Mouse (Mus musculus) midbrain, embryonic 15.5 days (tissue): ENCODE measurements around the gene Ibtk. TPM values are rescaled to one million over a fixed set of nuclear protein-coding genes. Genes with fewer than 3 reads are reported as not detected.

ENCODE experiments used
- ATAC-seq: fragments of 200-750 bp; cut with Nextera tagmentation; replicated peaks from 2 replicates; pipeline ENCODE4 v1.8.0; 2017; ENCODE audit warnings: moderate TSS enrichment
- H3K27ac ChIP-seq: fragments of 300-500 bp; sonication (generic); 2 replicates; pipeline ENCODE4 v1.5.1; 2015; ENCODE audit warnings: mild to moderate bottlenecking, inconsistent platforms
- H3K27me3 ChIP-seq: fragments of 300-500 bp; sonication (generic); replicated peaks from 2 replicates; pipeline ENCODE4 v1.6.1; 2015; ENCODE audit warnings: inconsistent platforms
- H3K36me3 ChIP-seq: fragments of 300-500 bp; sonication (generic); replicated peaks from 2 replicates; pipeline ENCODE4 v1.6.1; 2015; ENCODE audit warnings: inconsistent platforms
- H3K4me1 ChIP-seq: fragments of 300-500 bp; sonication (generic); 2 replicates; pipeline ENCODE4 v1.6.1; 2015; ENCODE audit warnings: inconsistent platforms
- H3K4me2 ChIP-seq: fragments of 300-500 bp; sonication (generic); 2 replicates; pipeline ENCODE4 v1.6.1; 2015; ENCODE audit warnings: inconsistent platforms, mild to moderate bottlenecking, moderate library complexity
- H3K4me3 ChIP-seq: fragments of 300-500 bp; sonication (generic); 2 replicates; pipeline ENCODE4 v1.5.1; 2015; ENCODE audit warnings: mild to moderate bottlenecking, inconsistent platforms
- H3K9ac ChIP-seq: fragments of 300-500 bp; sonication (generic); 2 replicates; pipeline ENCODE4 v1.6.1; 2015; ENCODE audit warnings: mild to moderate bottlenecking, inconsistent platforms
- H3K9me3 ChIP-seq: fragments of 300-500 bp; sonication (generic); 2 replicates; pipeline ENCODE4 v1.6.1; 2016; ENCODE audit warnings: inconsistent platforms
- WGBS: fragments of 180-500 bp; shearing (Covaris S2); methylation state at CpG from one replicate; pipeline ENCODE4 v1.1.7; 2015; ENCODE audit warnings: mixed read lengths; 5-methylcytosine and 5-hydroxymethylcytosine counted together
- polyA plus RNA-seq: library from polyadenylated mRNA; unstranded; fragments of >200 nt; fragmentation: Nextera tagmentation; extraction: Ambion mirVana; gene quantifications from 2 replicates; pipeline ENCODE4 v1.2.1, GENCODE M21; 2015

The Ibtk gene
- polyA plus RNA-seq, 1 experiment from 2014 or later, result 32.3 TPM

- no peaks in the 10 kb centered on the region for H3K9me3 ChIP-seq
- 34% methylated on average over 5 of the region's 5 CpGs for WGBS
- H3K4me2 ChIP-seq, result peak overlapping the region; percentile 61
- H3K9ac ChIP-seq, result peak overlapping the region; percentile 98
- ATAC-seq, result peak; percentile 7; the same call in 1 of the 2 replicates
- no peaks in the 10 kb centered on the region for H3K36me3 ChIP-seq
- H3K27ac ChIP-seq, result peak overlapping the region; percentile 99
- H3K27me3 ChIP-seq, result no peaks in the 10 kb centered on the region
- peaks cover 13% of the 10 kb centered on the region for H3K4me1 ChIP-seq
- H3K4me3 ChIP-seq, result peak overlapping the region; percentile 99
These were observed 882 bp upstream of the Ibtk start for GRCm38 (mm10) chr9:85749922-85750509.

GRCm38 (mm10) chr9:85748204-85749141 lies 661 bp downstream of the Ibtk start:
- Histone ChIP-seq H3K9ac (peak overlapping the region; percentile 98), H3K27ac (peak overlapping the region; percentile 99), H3K27me3 (no peaks in the 10 kb centered on the region), H3K4me3 (peak overlapping the region; percentile 99), H3K9me3 (no peaks in the 10 kb centered on the region), H3K36me3 (no peaks in the 10 kb centered on the region), H3K4me1 (peaks cover 13% of the 10 kb centered on the region), H3K4me2 (peak overlapping the region; percentile 61)
- WGBS, result 1% methylated on average over 41 of the region's 43 CpGs
- peak; percentile 85 for ATAC-seq

GRCm38 (mm10) chr9:85745566-85745965 lies 3.6 kb downstream of the Ibtk start:
- 97% methylated on average over 2 of the region's 2 CpGs for WGBS
- Histone ChIP-seq H3K36me3 (no peaks in the 10 kb centered on the region; the same call in 1 of the 2 replicates), H3K27ac (no peak overlapping the region), H3K4me1 (peaks cover 13% of the 10 kb centered on the region), H3K9me3 (no peaks in the 10 kb centered on the region), H3K9ac (no peak overlapping the region), H3K4me2 (no peak overlapping the region), H3K27me3 (no peaks in the 10 kb centered on the region), H3K4me3 (no peak overlapping the region)
- no peak for ATAC-seq

- peaks cover 6% of the 10 kb centered on the region for H3K4me1 ChIP-seq
- no peak overlapping the region for H3K27ac ChIP-seq
- ATAC-seq, result no peak
- no peaks in the 10 kb centered on the region; the same call in 1 of the 2 replicates for H3K36me3 ChIP-seq
- H3K9ac ChIP-seq, result no peak overlapping the region
- H3K4me3 ChIP-seq, result no peak overlapping the region
- H3K4me2 ChIP-seq, result no peak overlapping the region
- no peaks in the 10 kb centered on the region for H3K27me3 ChIP-seq
- 87% methylated on average over 11 of the region's 11 CpGs for WGBS
- no peaks in the 10 kb centered on the region for H3K9me3 ChIP-seq
These were observed 5.8 kb downstream of the Ibtk start for GRCm38 (mm10) chr9:85743358-85743757.

GRCm38 (mm10) chr9:85742107-85742506 lies 7.0 kb downstream of the Ibtk start:
- peaks cover 2% of the 10 kb centered on the region; the same call in 1 of the 2 replicates for H3K36me3 ChIP-seq
- no peak overlapping the region for H3K9ac ChIP-seq
- ATAC-seq, result no peak
- 90% methylated on average over 4 of the region's 4 CpGs for WGBS
- no peaks in the 10 kb centered on the region for H3K27me3 ChIP-seq
- no peaks in the 10 kb centered on the region for H3K9me3 ChIP-seq
- no peak overlapping the region for H3K27ac ChIP-seq
- H3K4me2 ChIP-seq, result no peak overlapping the region
- H3K4me3 ChIP-seq, result no peak overlapping the region
- no peaks in the 10 kb centered on the region for H3K4me1 ChIP-seq

GRCm38 (mm10) chr9:85739279-85739678 lies 9.9 kb downstream of the Ibtk start:
- Histone ChIP-seq H3K4me1 (no peaks in the 10 kb centered on the region), H3K4me3 (no peak overlapping the region), H3K4me2 (no peak overlapping the region), H3K9me3 (no peaks in the 10 kb centered on the region), H3K27ac (no peak overlapping the region), H3K36me3 (peaks cover 9% of the 10 kb centered on the region; the same call in 1 of the 2 replicates), H3K9ac (no peak overlapping the region), H3K27me3 (no peaks in the 10 kb centered on the region)
- ATAC-seq, result no peak
- WGBS, result 77% methylated on average over 4 of the region's 4 CpGs

GRCm38 (mm10) chr9:85734821-85735220 lies 14.3 kb downstream of the Ibtk start:
- Histone ChIP-seq H3K9ac (no peak overlapping the region), H3K27me3 (no peaks in the 10 kb centered on the region), H3K4me2 (no peak overlapping the region), H3K4me3 (no peak overlapping the region), H3K9me3 (no peaks in the 10 kb centered on the region), H3K27ac (no peak overlapping the region), H3K36me3 (peaks cover 24% of the 10 kb centered on the region; the same call in 1 of the 2 replicates), H3K4me1 (no peaks in the 10 kb centered on the region)
- no peak for ATAC-seq
- 93% methylated on average over 4 of the region's 4 CpGs for WGBS

GRCm38 (mm10) chr9:85724078-85724477 lies 25.1 kb downstream of the Ibtk start:
- Histone ChIP-seq H3K36me3 (peaks cover 46% of the 10 kb centered on the region), H3K27me3 (no peaks in the 10 kb centered on the region), H3K4me2 (no peak overlapping the region), H3K4me3 (no peak overlapping the region), H3K27ac (no peak overlapping the region), H3K9me3 (no peaks in the 10 kb centered on the region), H3K4me1 (no peaks in the 10 kb centered on the region), H3K9ac (no peak overlapping the region)
- ATAC-seq, result peak; percentile 63; the same call in 1 of the 2 replicates
- WGBS, result 89% methylated on average over 9 of the region's 9 CpGs

GRCm38 (mm10) chr9:85717336-85717735 lies 31.8 kb downstream of the Ibtk start:
- Histone ChIP-seq H3K36me3 (peaks cover 59% of the 10 kb centered on the region), H3K4me2 (no peak overlapping the region), H3K4me1 (no peaks in the 10 kb centered on the region), H3K9ac (no peak overlapping the region), H3K27me3 (no peaks in the 10 kb centered on the region), H3K9me3 (no peaks in the 10 kb centered on the region), H3K4me3 (no peak overlapping the region), H3K27ac (no peak overlapping the region)
- ATAC-seq, result no peak
- 90% methylated on average over 7 of the region's 7 CpGs for WGBS

- ATAC-seq, result no peak
- Histone ChIP-seq H3K9me3 (no peaks in the 10 kb centered on the region), H3K9ac (no peak overlapping the region), H3K4me2 (no peak overlapping the region), H3K4me3 (no peak overlapping the region), H3K4me1 (no peaks in the 10 kb centered on the region), H3K36me3 (peaks cover 58% of the 10 kb centered on the region), H3K27ac (no peak overlapping the region), H3K27me3 (no peaks in the 10 kb centered on the region)
- WGBS, result 89% methylated on average over 6 of the region's 6 CpGs
These were observed 41.8 kb downstream of the Ibtk start for GRCm38 (mm10) chr9:85707302-85707701.

- Histone ChIP-seq H3K9ac (no peak overlapping the region), H3K9me3 (no peaks in the 10 kb centered on the region), H3K27me3 (no peaks in the 10 kb centered on the region), H3K36me3 (peaks cover 37% of the 10 kb centered on the region), H3K4me1 (no peaks in the 10 kb centered on the region), H3K4me2 (no peak overlapping the region), H3K27ac (no peak overlapping the region), H3K4me3 (no peak overlapping the region)
- ATAC-seq, result no peak
- 86% methylated on average over 5 of the region's 5 CpGs for WGBS
These were observed 47.2 kb downstream of the Ibtk start for GRCm38 (mm10) chr9:85701981-85702380.

GRCm38 (mm10) chr9:85695606-85696005 lies 53.5 kb downstream of the Ibtk start:
- Histone ChIP-seq H3K36me3 (0 out of 2 replicates have a peak, but pooled peaks cover 9% of the 10 kb centered on the region), H3K9me3 (no peaks in the 10 kb centered on the region), H3K27me3 (no peaks in the 10 kb centered on the region), H3K4me2 (no peak overlapping the region), H3K9ac (no peak overlapping the region), H3K4me3 (no peak overlapping the region), H3K4me1 (no peaks in the 10 kb centered on the region), H3K27ac (no peak overlapping the region)
- 97% methylated on average over 3 of the region's 3 CpGs for WGBS
- no peak for ATAC-seq
